Mouse (Mus musculus) heart, postnatal 4 days (tissue): ENCODE data around the gene Txn1. TPM values are rescaled to one million over a fixed set of nuclear protein-coding genes. Genes with fewer than 3 reads are reported as not detected.

Experiments
- DNase-seq: peaks from one replicate; pipeline ENCODE4 v3.0.0; 2021
- total RNA-seq, 2 experiments: library from RNA; stranded (reverse); gene quantifications; 2 replicates each; pipeline ENCODE4 v1.2.3; 2021

Gene Txn1
- total RNA-seq, 2 experiments from 2014 or later, result 182 to 189 TPM

DNA sequence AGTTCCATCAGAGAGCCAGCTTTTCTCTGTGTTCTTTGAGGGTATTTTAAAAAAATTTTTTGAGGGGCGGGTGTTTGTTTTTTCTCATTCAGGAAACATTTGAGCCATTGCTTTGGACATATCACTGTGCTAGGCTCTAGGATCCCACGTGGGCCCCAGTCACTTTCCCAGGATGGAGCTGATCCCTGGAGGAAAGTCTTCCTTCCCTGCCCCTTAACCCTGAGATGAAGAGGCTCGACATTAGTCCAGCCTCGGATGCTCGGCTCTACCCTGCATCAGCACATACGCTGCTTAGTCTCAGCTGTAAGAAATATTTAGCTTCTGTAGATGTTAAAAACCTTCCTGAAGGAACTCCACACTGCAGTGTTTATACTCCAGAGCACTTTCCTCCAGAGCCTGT lies 60.3 kb downstream of the Txn1 start:
- DNase-seq, result no peak

DNA sequence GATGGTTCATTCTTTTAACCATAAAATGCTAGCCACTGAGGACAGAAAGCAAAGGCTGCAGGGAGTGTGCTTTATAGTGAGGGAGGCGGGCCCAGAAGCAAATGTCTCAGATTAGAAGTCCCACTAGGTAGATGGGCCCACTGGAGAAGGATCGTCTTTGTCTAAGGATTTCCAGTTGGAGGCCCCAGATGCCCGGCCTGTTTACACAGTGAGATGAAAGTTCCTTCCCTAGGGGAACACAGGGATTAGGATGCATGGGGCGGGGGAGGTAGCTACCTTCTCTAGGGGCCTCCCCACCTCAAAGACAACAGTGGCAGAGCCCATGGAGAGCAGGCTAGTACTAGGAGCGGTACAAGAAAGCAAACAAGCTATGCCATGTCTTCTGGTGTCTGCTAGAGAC lies 61.1 kb downstream of the Txn1 start:
- no peak for DNase-seq

Other genes with a start within 250 kb of the Txn1 start
- 100 to 1,000 TPM; 160 TPM for gene Akap2, start 238.8 kb downstream of the Txn1 start, total RNA-seq
- gene D630039A03Rik, start 40.1 kb downstream of the Txn1 start, total RNA-seq, result not detected
- gene Txndc8, start 52.7 kb upstream of the Txn1 start, total RNA-seq, result not detected